Mouse (Mus musculus) erythroblast, embryonic 14.5 days (primary cell): ENCODE measurements around the gene Golga2.

Experiments
- GATA1 ChIP-seq: IDR thresholded peaks from 2 replicates; pipeline ENCODE4 v1.6.1; 2012; ENCODE audit warnings: low read length, inconsistent platforms, mixed read lengths
- TAL1 ChIP-seq: IDR thresholded peaks from 3 replicates; pipeline ENCODE4 v1.6.1; 2012; ENCODE audit warnings: low read length, inconsistent platforms, mixed read lengths

GRCm38 (mm10) chr2:32316887-32317656 is 29.9 kb downstream of the Golga2 start:
- TF ChIP-seq GATA1 (no peak), TAL1 (no peak)
